Mouse (Mus musculus) c-Kit-negative CD71-positive TER-119-positive erythroid progenitor cells, embryonic 14.5 days (primary cell): ENCODE results near the gene Kdelc2.

Experiments used
- DNase-seq: peaks from one replicate; pipeline ENCODE4 v3.0.0-alpha.2; 2013; ENCODE audit warnings: low read depth, low spot score

The Kdelc2 gene

GRCm38 (mm10) chr9:53383951-53384866 lies at the start of gene Kdelc2:
Gene Kdelc2 (plus strand): TSS chr9:53384025.
- no peak for DNase-seq

GRCm38 (mm10) chr9:53335131-53335530 lies 48.7 kb upstream of the Kdelc2 start:
- DNase-seq, result no peak

GRCm38 (mm10) chr9:53339603-53340002 lies 44.2 kb upstream of the Kdelc2 start:
- DNase-seq, result no peak

GRCm38 (mm10) chr9:53340328-53340916 lies 43.4 kb upstream of the Kdelc2 start:
- DNase-seq, result no peak

GRCm38 (mm10) chr9:53340969-53341368 lies 42.9 kb upstream of the Kdelc2 start:
- DNase-seq, result no peak

GRCm38 (mm10) chr9:53341981-53342380 lies 41.8 kb upstream of the Kdelc2 start:
- DNase-seq, result no peak

- no peak for DNase-seq
Observed at GRCm38 (mm10) chr9:53344646-53345432, 39.0 kb upstream of the Kdelc2 start.

- no peak for DNase-seq
Observed at GRCm38 (mm10) chr9:53345728-53346127, 38.1 kb upstream of the Kdelc2 start.

- DNase-seq, result no peak
Observed at GRCm38 (mm10) chr9:53346402-53346801, 37.4 kb upstream of the Kdelc2 start.

GRCm38 (mm10) chr9:53349211-53349610 lies 34.6 kb upstream of the Kdelc2 start:
- no peak for DNase-seq

- DNase-seq, result no peak
Observed at GRCm38 (mm10) chr9:53350331-53350730, 33.5 kb upstream of the Kdelc2 start.

- DNase-seq, result no peak
Observed at GRCm38 (mm10) chr9:53351899-53352298, 31.9 kb upstream of the Kdelc2 start.

GRCm38 (mm10) chr9:53353161-53353560 lies 30.7 kb upstream of the Kdelc2 start:
- no peak for DNase-seq

GRCm38 (mm10) chr9:53356219-53357155 lies 27.3 kb upstream of the Kdelc2 start:
- no peak for DNase-seq

GRCm38 (mm10) chr9:53371339-53371738 lies 12.5 kb upstream of the Kdelc2 start:
- no peak for DNase-seq

- no peak for DNase-seq
Observed at GRCm38 (mm10) chr9:53375907-53376306, 7.9 kb upstream of the Kdelc2 start.

- no peak for DNase-seq
Observed at GRCm38 (mm10) chr9:53376820-53377219, 7.0 kb upstream of the Kdelc2 start.

GRCm38 (mm10) chr9:53377597-53377996 lies 6.2 kb upstream of the Kdelc2 start:
- DNase-seq, result no peak

- no peak for DNase-seq
Observed at GRCm38 (mm10) chr9:53378171-53378570, 5.7 kb upstream of the Kdelc2 start.

GRCm38 (mm10) chr9:53380595-53380994 lies 3.2 kb upstream of the Kdelc2 start:
- DNase-seq, result no peak

GRCm38 (mm10) chr9:53381113-53381615 lies 2.7 kb upstream of the Kdelc2 start:
- no peak for DNase-seq
